Mouse (Mus musculus): ENCODE data around the gene Sync. TPM values are rescaled to one million over a fixed set of nuclear protein-coding genes. Genes with fewer than 3 reads are reported as not detected.
A peak's percentile ranks its signal among the peaks of the same experiment; 100 is the strongest.

The Sync gene
- polyA plus RNA-seq, 1 experiment from 2014 or later, result 1.6 TPM

DNA sequence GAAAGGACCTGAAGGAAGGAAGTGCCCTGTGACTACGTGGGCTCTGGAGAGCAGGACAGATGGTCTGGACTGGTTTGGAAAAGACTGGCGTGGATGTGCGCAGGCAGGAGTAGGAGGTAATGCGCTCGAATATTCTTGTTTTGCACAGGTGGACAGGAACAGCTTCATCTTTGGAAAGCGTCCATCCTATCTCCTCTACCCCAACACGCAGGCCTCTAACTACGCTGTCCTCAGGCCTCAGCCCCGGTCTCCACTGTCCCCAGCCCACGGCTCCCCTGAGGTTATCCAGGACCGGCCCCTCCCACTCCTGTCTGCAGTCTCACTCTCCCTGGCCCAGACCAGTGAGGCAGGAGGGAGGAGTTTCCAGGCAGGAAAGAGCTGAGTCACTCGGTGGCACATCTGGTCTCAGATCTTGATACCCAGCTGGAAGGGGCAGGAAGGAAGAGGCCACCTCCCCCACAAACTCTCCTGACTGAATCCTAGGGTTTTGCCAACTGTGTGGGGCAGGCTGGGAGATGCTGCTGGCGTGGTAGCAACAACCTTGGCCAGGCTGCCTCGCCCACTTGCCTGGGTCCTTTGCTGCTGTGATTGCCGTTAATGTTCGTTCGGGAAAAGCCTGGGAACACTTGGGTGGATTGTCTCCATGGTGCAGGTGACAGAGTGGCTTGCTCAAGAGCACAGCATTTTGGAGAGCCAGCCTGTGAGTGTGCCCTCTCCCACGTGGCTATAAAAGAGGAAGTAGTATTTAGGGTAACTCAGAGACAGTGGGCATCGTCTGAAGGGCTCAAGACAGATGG lies 24.0 kb upstream of the Sync start:
- Histone ChIP-seq H3K27me3 (replicated peaks) (peaks cover 59% of the 10 kb centered on the region), H3K36me3 (no peaks in the 10 kb centered on the region), H3K4me1 (peaks cover 19% of the 10 kb centered on the region), H3K9ac (peak overlapping the region; percentile 54; the same call in 1 of the 2 replicates), H3K4me2 (peak overlapping the region; percentile 39), H3K4me3 (no peak overlapping the region), H3K9me3 (no peaks in the 10 kb centered on the region), H3K27ac (replicated peaks) (peak overlapping the region; percentile 70)
- ATAC-seq (ENCODE audit: extremely low read depth, insufficient number of reproducible peaks, low FRiP score, low TSS enrichment), result peak; percentile 66; the same call in 1 of the 2 replicates
- WGBS, result 20% methylated on average over 19 of the region's 19 CpGs

DNA sequence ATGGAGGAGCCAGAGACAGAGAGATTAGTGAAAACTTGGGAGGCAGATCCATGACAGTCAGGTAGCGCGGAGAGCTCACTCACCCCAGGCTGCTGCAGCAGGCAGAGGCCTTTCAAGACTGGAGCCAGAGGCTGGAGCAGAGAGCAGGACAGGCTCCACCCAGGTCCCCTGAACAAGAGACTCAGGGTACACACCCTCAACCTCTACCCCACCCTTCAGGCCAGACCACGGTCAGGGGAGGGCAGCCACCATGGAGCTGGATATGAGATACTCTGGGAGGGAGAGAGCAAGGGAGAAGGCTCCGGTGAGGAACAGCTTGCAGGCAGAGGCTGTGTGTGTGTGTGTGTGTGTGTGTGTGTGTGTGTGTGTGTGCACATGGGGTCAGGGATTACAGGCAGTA lies 21.2 kb upstream of the Sync start:
- H3K9me3 ChIP-seq, result no peaks in the 10 kb centered on the region
- H3K36me3 ChIP-seq, result no peaks in the 10 kb centered on the region
- H3K4me2 ChIP-seq, result no peak overlapping the region
- WGBS, result 86% methylated on average over 4 of the region's 4 CpGs
- peaks cover 15% of the 10 kb centered on the region for H3K4me1 ChIP-seq
- H3K27ac ChIP-seq (replicated peaks), result no peak overlapping the region
- H3K27me3 ChIP-seq (replicated peaks), result peaks cover 56% of the 10 kb centered on the region
- no peak overlapping the region for H3K4me3 ChIP-seq
- no peak for ATAC-seq (ENCODE audit: extremely low read depth, insufficient number of reproducible peaks, low FRiP score, low TSS enrichment)
- H3K9ac ChIP-seq, result no peak overlapping the region

DNA sequence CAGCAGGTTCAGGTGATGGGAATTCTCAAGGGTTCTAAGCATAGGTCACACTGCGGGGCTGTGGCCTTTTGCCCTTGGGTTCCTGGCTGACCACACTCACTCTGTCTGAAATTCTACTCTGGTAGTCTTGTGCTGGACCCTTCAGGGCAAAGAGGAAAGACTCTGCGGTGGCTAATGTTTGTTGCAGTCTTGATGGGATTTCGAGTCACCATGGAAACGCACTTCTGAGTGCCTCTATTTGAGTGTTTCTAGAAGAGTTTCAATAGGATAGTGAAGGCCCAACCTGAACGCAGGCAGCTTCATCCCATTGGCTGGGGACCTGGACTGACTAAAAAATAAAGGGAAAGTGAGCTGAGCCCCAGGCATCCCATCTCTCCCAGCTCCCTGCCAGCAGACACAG lies 20.6 kb upstream of the Sync start:
- H3K36me3 ChIP-seq, result no peaks in the 10 kb centered on the region
- peaks cover 12% of the 10 kb centered on the region for H3K4me1 ChIP-seq
- no peak overlapping the region for H3K4me3 ChIP-seq
- H3K9me3 ChIP-seq, result no peaks in the 10 kb centered on the region
- 79% methylated on average over 5 of the region's 5 CpGs for WGBS
- no peak overlapping the region for H3K4me2 ChIP-seq
- peaks cover 54% of the 10 kb centered on the region for H3K27me3 ChIP-seq (replicated peaks)
- no peak overlapping the region for H3K9ac ChIP-seq
- H3K27ac ChIP-seq (replicated peaks), result no peak overlapping the region
- ATAC-seq (ENCODE audit: extremely low read depth, insufficient number of reproducible peaks, low FRiP score, low TSS enrichment), result no peak

DNA sequence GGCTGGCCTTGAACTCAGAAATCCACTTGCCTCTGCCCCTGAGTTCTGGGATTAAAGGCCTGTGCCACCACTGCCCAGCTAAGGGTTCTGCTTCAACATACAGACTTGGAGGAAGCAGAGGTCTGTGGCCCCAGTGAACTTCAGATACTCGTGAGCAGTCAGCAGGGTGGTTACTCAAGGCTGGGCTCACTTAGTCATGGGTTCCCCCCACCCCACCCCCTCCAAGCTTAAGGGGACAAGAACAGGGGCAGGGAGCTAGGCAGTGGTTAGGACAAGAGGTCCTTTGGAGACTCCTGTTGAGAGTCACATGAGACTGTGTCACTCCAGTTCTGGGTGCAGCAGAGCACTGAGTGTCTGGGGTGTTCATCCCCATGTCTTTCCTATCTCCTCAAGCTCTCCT lies 18.7 kb upstream of the Sync start:
- H3K9ac ChIP-seq, result no peak overlapping the region
- no peak overlapping the region for H3K27ac ChIP-seq (replicated peaks)
- peaks cover 52% of the 10 kb centered on the region for H3K27me3 ChIP-seq (replicated peaks)
- H3K4me1 ChIP-seq, result peaks cover 12% of the 10 kb centered on the region
- H3K4me2 ChIP-seq, result no peak overlapping the region
- H3K4me3 ChIP-seq, result no peak overlapping the region
- H3K36me3 ChIP-seq, result no peaks in the 10 kb centered on the region
- ATAC-seq (ENCODE audit: extremely low read depth, insufficient number of reproducible peaks, low FRiP score, low TSS enrichment), result no peak
- no peaks in the 10 kb centered on the region for H3K9me3 ChIP-seq
- WGBS, result 53% methylated on average over 1 of the region's 1 CpGs

DNA sequence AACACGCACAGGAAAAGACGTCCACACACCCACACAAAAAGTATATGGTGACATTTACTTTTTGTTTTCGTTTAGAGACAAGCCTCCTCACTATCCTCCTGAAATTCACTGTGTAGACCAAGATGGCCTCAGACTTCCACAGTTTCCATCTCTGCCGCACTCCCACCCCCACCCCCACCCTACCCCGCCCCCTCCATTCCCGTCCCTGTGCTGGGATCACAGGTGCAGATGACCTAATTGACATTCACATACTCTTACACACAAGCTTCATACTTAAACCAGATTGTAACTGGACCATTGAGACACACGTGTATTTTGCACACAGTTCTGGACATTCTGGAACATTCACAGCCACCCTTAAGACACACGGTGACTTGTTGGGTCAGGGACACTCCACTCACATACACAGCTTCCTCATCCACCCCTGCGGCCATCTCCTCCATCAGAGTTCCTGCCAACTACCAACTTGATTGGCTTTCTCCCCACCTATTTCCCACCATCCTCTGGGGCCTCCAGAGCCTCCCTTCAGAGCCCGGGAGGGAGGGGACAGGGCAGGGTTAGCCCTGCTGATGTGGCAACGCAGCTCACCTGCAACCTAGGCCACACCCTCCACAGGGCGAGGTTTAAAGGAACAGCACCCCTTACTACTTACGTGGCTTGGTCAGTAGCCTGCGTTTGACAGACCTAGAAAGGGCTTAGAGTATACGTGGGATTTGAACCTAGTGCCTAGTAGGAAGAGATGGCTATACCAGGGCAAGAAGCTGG lies 15.2 kb upstream of the Sync start:
- WGBS, result 17% methylated on average over 15 of the region's 15 CpGs
- peak overlapping the region; percentile 1 for H3K4me3 ChIP-seq
- H3K9ac ChIP-seq, result peak overlapping the region; percentile 52
- ATAC-seq (ENCODE audit: extremely low read depth, insufficient number of reproducible peaks, low FRiP score, low TSS enrichment), result no peak
- no peaks in the 10 kb centered on the region for H3K36me3 ChIP-seq
- no peak overlapping the region for H3K27ac ChIP-seq (replicated peaks)
- peak overlapping the region; percentile 47 for H3K4me2 ChIP-seq
- H3K9me3 ChIP-seq, result no peaks in the 10 kb centered on the region
- peaks cover 46% of the 10 kb centered on the region for H3K27me3 ChIP-seq (replicated peaks)
- peaks cover 10% of the 10 kb centered on the region for H3K4me1 ChIP-seq

DNA sequence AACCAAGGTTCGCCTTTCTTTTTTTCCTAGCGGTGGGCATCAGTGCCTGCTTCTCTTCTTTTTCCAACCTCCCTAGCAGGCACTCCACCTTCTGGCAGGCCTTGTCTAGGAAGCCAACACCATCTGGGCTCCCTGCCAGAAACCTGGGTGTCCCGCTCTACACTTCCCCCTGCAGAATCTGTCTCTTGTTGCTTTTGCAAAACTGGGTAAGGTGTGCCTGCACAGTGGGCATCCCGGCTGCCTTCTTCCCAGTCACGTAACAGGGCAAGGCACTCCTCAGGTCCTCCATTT lies 14.7 kb upstream of the Sync start:
- H3K9ac ChIP-seq, result peak overlapping the region; percentile 37; the same call in 1 of the 2 replicates
- peaks cover 10% of the 10 kb centered on the region for H3K4me1 ChIP-seq
- ATAC-seq (ENCODE audit: extremely low read depth, insufficient number of reproducible peaks, low FRiP score, low TSS enrichment), result no peak
- WGBS, result 32% methylated on average over 5 of the region's 5 CpGs
- peak overlapping the region; percentile 1 for H3K4me3 ChIP-seq
- no peak overlapping the region for H3K27ac ChIP-seq (replicated peaks)
- H3K36me3 ChIP-seq, result no peaks in the 10 kb centered on the region
- H3K9me3 ChIP-seq, result no peaks in the 10 kb centered on the region
- peak overlapping the region; percentile 47 for H3K4me2 ChIP-seq
- H3K27me3 ChIP-seq (replicated peaks), result peaks cover 44% of the 10 kb centered on the region

DNA sequence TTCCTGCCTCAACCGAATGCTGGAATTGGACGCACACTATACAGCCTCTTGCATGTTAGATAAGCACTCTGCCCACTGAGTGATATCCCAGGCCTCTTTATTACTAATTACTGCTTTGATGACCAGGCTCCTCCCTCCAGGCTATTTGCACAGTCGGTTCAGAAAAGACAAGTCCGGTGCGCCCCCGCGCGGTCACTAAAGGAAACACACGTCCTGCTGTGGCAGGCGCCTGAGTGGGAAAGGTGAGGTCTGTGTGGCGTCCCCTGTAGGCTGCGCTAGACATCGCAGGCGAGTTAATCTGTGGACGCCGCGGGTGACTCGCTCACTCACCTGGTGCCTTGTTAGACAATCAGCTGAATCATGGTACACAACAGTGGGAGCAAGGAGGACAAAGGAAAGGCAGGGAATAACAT lies 11.0 kb upstream of the Sync start:
- Histone ChIP-seq H3K4me1 (peaks cover 10% of the 10 kb centered on the region), H3K9me3 (no peaks in the 10 kb centered on the region), H3K27ac (replicated peaks) (no peak overlapping the region), H3K36me3 (no peaks in the 10 kb centered on the region), H3K4me2 (no peak overlapping the region), H3K27me3 (replicated peaks) (peaks cover 27% of the 10 kb centered on the region), H3K4me3 (no peak overlapping the region), H3K9ac (no peak overlapping the region)
- ATAC-seq (ENCODE audit: extremely low read depth, insufficient number of reproducible peaks, low FRiP score, low TSS enrichment), result no peak
- WGBS, result 1% methylated on average over 18 of the region's 18 CpGs

DNA sequence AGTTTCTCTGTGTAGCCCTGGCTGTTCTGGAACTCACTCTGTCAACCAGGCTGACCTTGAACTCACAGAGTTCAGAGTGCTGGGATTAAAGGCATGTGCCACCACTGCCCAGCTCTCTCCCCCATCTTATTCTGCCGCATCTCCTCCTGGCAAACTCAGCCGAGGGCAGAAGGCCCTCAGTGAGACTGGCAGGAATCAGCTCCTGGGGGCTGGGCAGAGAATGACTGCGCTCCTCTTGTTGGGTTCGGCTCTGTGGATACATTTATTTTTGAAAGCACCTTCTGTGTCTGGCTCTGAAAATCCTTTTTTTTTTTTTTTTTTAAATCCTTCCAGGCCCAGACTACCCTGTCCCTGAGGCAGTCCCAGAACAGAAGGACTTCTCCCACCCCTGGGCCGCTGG lies 4.6 kb upstream of the Sync start:
- Histone ChIP-seq H3K9ac (no peak overlapping the region), H3K9me3 (no peaks in the 10 kb centered on the region), H3K27me3 (replicated peaks) (peaks cover 32% of the 10 kb centered on the region), H3K36me3 (no peaks in the 10 kb centered on the region), H3K4me3 (no peak overlapping the region), H3K27ac (replicated peaks) (no peak overlapping the region), H3K4me2 (no peak overlapping the region), H3K4me1 (peaks cover 15% of the 10 kb centered on the region)
- WGBS, result 74% methylated on average over 5 of the region's 5 CpGs
- ATAC-seq (ENCODE audit: extremely low read depth, insufficient number of reproducible peaks, low FRiP score, low TSS enrichment), result no peak

DNA sequence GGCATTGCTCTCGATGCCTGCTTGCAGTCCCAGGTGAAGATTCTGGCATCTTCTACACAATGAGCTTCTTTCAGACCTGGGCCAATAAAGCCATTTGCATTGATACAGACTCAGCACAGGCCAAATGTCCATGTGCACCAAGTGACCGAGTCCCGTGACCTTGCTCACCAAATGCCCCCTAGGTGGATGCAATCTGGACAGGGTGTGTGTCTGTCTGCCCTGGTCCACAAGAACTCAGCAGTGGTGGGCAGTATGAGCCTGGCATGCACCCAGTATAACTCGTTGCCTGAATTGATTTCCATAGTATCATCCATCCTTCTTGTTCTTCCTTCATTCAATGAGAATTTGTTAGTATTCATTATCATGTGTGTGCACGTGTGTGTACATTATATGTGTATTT lies 4.2 kb upstream of the Sync start:
- Histone ChIP-seq H3K9ac (no peak overlapping the region), H3K27me3 (replicated peaks) (peaks cover 33% of the 10 kb centered on the region), H3K4me1 (peaks cover 19% of the 10 kb centered on the region), H3K27ac (replicated peaks) (no peak overlapping the region), H3K36me3 (no peaks in the 10 kb centered on the region), H3K4me3 (no peak overlapping the region), H3K4me2 (no peak overlapping the region), H3K9me3 (no peaks in the 10 kb centered on the region)
- ATAC-seq (ENCODE audit: extremely low read depth, insufficient number of reproducible peaks, low FRiP score, low TSS enrichment), result no peak
- 75% methylated on average over 5 of the region's 5 CpGs for WGBS

DNA sequence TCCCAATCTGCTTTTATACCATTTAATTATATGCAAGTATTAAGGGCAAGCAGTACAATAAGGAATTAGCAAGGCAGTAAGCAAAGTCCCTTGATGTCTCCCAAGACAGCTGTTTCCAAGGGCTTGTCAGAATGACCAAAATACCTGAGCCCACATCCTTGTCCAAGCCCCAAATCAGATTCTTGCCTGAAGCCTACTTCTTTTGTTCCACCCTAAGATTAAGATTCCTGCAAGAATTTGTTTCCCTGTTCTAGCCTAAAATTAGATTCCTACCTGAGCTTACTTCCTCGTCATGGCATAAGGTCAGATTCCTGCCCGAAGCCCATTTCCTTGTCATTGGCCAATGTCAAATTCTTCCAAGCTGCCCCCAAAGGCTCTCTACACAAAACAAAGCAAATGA lies 2.7 kb upstream of the Sync start:
- no peak overlapping the region for H3K27ac ChIP-seq (replicated peaks)
- ATAC-seq (ENCODE audit: extremely low read depth, insufficient number of reproducible peaks, low FRiP score, low TSS enrichment), result no peak
- H3K27me3 ChIP-seq (replicated peaks), result peaks cover 39% of the 10 kb centered on the region
- no peak overlapping the region for H3K4me3 ChIP-seq
- no peaks in the 10 kb centered on the region for H3K9me3 ChIP-seq
- no peak overlapping the region for H3K9ac ChIP-seq
- no peaks in the 10 kb centered on the region for H3K36me3 ChIP-seq
- no peak overlapping the region for H3K4me2 ChIP-seq
- 74% methylated on average over 2 of the region's 2 CpGs for WGBS
- peaks cover 19% of the 10 kb centered on the region for H3K4me1 ChIP-seq

DNA sequence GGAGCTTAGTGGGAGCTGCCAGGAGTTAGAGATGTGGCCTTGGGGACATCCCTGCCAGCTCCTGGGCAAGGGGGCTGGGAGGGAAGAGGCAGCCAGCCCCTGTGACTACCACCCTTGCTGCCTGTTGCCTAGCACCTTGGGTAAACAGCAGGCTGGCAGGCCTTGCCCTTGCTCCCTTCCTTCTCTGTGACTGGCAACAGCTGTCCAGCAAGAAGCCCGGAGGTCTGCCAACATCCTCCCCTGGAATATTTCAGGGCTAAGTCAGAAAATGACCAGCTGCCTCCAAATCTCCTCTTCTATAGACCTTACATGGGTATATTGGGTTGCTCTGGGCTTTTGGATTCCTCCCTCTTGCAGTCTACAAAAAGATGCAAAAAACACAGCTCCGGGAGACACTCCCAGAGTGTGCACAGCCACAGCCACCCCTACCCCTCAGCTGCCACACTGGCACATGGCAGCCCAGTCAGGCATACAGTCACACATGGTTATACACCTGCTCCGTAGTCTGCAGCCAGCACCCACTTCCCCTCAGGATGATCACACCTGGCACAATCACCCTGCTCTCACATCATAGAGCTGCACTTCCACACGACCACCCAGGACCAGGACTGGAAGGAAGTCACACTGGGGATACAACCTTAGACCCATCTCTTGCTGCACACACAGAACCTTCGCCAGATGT lies 1.3 kb upstream of the Sync start:
- peak overlapping the region; percentile 98 for H3K4me2 ChIP-seq
- H3K27ac ChIP-seq (replicated peaks), result no peak overlapping the region
- H3K4me1 ChIP-seq, result peaks cover 19% of the 10 kb centered on the region
- no peak for ATAC-seq (ENCODE audit: extremely low read depth, insufficient number of reproducible peaks, low FRiP score, low TSS enrichment)
- H3K4me3 ChIP-seq, result peak overlapping the region; percentile 61
- no peaks in the 10 kb centered on the region for H3K9me3 ChIP-seq
- no peaks in the 10 kb centered on the region for H3K36me3 ChIP-seq
- peaks cover 39% of the 10 kb centered on the region for H3K27me3 ChIP-seq (replicated peaks)
- 60% methylated on average over 5 of the region's 5 CpGs for WGBS
- no peak overlapping the region for H3K9ac ChIP-seq

All from heart, embryonic 13.5 days (tissue).